Mouse (Mus musculus) intestine, embryonic 16.5 days (tissue): Measurements from ENCODE around the gene Foxo1. TPM values are rescaled to one million over a fixed set of nuclear protein-coding genes. Genes with fewer than 3 reads are reported as not detected.

Experiments
- ATAC-seq: fragments of 200-750 bp; cut with Nextera tagmentation; 2 replicates; pipeline ENCODE4 v1.8.0; 2017; ENCODE audit warnings: moderate TSS enrichment, moderate library complexity
- H3K27ac ChIP-seq: fragments of 300-500 bp; sonication (generic); 2 replicates; pipeline ENCODE4 v1.5.1; 2014; ENCODE audit warnings: mild to moderate bottlenecking, low read length
- H3K27me3 ChIP-seq: fragments of 300-500 bp; sonication (generic); replicated peaks from 2 replicates; pipeline ENCODE4 v1.6.1; 2014; ENCODE audit warnings: low read length, control low read depth, mixed read lengths; ENCODE audit not compliant: control insufficient read depth, insufficient read depth
- H3K36me3 ChIP-seq: fragments of 300-500 bp; sonication (generic); 2 replicates; pipeline ENCODE4 v1.6.1; 2014; ENCODE audit warnings: low read length, control low read depth; ENCODE audit not compliant: control insufficient read depth, insufficient read depth
- H3K4me1 ChIP-seq: fragments of 300-500 bp; sonication (generic); 2 replicates; pipeline ENCODE4 v1.6.1; 2014; ENCODE audit warnings: low read length, control low read depth, mixed read lengths; ENCODE audit not compliant: control insufficient read depth, insufficient read depth
- H3K4me2 ChIP-seq: fragments of 300-500 bp; sonication (generic); 2 replicates; pipeline ENCODE4 v1.6.1; 2014; ENCODE audit warnings: low read depth, low read length, control low read depth
- H3K4me3 ChIP-seq: fragments of 300-500 bp; sonication (generic); 2 replicates; pipeline ENCODE4 v1.5.1; 2014; ENCODE audit warnings: mild to moderate bottlenecking, low read length
- H3K9ac ChIP-seq: fragments of 300-500 bp; sonication (generic); 2 replicates; pipeline ENCODE4 v1.6.1; 2014; ENCODE audit warnings: low read depth, low read length
- H3K9me3 ChIP-seq: fragments of 300-500 bp; sonication (generic); 2 replicates; pipeline ENCODE4 v1.6.1; 2016; ENCODE audit warnings: low read length, control low read depth; ENCODE audit not compliant: control insufficient read depth
- WGBS: fragments of 180-500 bp; shearing (Covaris S2); extraction: QIAGEN DNeasy Blood & Tissue Kit; methylation state at CpG from one replicate; pipeline ENCODE4 v1.1.7; 2014; 5-methylcytosine and 5-hydroxymethylcytosine counted together
- polyA plus RNA-seq: library from polyadenylated mRNA; unstranded; fragments of >200 nt; fragmentation: Nextera tagmentation; extraction: Ambion mirVana; gene quantifications from 2 replicates; pipeline ENCODE4 v1.2.1, GENCODE M21; 2015

Foxo1 gene
- polyA plus RNA-seq, 1 experiment from 2014 or later: 3.5 TPM

- no peak for ATAC-seq
- no peaks in the 10 kb centered on the region for H3K9me3 ChIP-seq
- no peak overlapping the region for H3K9ac ChIP-seq
- H3K27me3 ChIP-seq: no peaks in the 10 kb centered on the region
- H3K27ac ChIP-seq: no peak overlapping the region
- peak overlapping the region; percentile 94 for H3K4me2 ChIP-seq
- peaks cover 8% of the 10 kb centered on the region; the same call in 1 of the 2 replicates for H3K4me1 ChIP-seq
- peak overlapping the region; percentile 96 for H3K4me3 ChIP-seq
- WGBS: 14% methylated on average over 17 of the region's 17 CpGs
- no peaks in the 10 kb centered on the region for H3K36me3 ChIP-seq
Measured at GRCm38 (mm10) chr3:52266606-52267160, 1.5 kb upstream of the Foxo1 start.

DNA sequence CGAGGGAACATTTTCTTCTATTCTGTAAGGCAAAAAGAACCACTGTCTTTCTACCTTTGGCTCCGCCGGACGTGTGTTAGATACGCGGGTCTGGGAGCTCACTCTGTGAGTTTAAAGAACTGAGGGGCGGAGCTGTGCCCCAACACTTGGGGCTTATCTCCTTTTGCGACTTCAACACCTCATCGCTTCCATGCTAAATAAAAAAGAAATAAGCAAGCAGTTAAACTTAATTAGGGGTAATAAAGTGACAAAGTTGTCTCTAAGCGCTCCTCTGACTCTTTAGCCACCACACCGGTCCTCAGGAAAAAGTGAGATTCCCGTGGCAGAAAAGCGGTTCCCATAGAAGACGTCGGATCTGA is 864 bp upstream of the Foxo1 start:
- Histone ChIP-seq H3K9me3 (no peaks in the 10 kb centered on the region), H3K27ac (peak overlapping the region; percentile 51), H3K4me2 (peak overlapping the region; percentile 94), H3K4me1 (peaks cover 8% of the 10 kb centered on the region; the same call in 1 of the 2 replicates), H3K27me3 (no peaks in the 10 kb centered on the region), H3K36me3 (no peaks in the 10 kb centered on the region), H3K4me3 (peak overlapping the region; percentile 96), H3K9ac (peak overlapping the region; percentile 77)
- ATAC-seq: no peak
- WGBS: 2% methylated on average over 15 of the region's 15 CpGs

DNA sequence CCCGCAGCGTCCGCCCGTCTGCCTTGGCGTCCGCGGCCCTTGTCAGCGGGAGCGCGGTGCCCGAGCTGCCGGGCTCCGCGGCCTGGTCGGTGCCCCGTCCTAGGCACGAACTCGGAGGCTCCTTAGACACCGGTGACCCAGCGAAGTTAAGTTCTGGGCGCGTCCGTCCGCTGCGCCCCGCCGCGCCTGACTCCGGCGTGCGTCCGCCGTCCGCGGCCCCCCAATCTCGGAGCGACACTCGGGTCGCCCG is 276 bp downstream of the Foxo1 start:
- Histone ChIP-seq H3K9ac (peak overlapping the region; percentile 89), H3K4me1 (peaks cover 8% of the 10 kb centered on the region; the same call in 1 of the 2 replicates), H3K4me3 (peak overlapping the region; percentile 96), H3K27ac (peak overlapping the region; percentile 96), H3K9me3 (no peaks in the 10 kb centered on the region), H3K27me3 (no peaks in the 10 kb centered on the region), H3K36me3 (no peaks in the 10 kb centered on the region), H3K4me2 (peak overlapping the region; percentile 88)
- WGBS: under 1% methylated on average over 40 of the region's 40 CpGs
- peak; percentile 42; the same call in 1 of the 2 replicates for ATAC-seq

DNA sequence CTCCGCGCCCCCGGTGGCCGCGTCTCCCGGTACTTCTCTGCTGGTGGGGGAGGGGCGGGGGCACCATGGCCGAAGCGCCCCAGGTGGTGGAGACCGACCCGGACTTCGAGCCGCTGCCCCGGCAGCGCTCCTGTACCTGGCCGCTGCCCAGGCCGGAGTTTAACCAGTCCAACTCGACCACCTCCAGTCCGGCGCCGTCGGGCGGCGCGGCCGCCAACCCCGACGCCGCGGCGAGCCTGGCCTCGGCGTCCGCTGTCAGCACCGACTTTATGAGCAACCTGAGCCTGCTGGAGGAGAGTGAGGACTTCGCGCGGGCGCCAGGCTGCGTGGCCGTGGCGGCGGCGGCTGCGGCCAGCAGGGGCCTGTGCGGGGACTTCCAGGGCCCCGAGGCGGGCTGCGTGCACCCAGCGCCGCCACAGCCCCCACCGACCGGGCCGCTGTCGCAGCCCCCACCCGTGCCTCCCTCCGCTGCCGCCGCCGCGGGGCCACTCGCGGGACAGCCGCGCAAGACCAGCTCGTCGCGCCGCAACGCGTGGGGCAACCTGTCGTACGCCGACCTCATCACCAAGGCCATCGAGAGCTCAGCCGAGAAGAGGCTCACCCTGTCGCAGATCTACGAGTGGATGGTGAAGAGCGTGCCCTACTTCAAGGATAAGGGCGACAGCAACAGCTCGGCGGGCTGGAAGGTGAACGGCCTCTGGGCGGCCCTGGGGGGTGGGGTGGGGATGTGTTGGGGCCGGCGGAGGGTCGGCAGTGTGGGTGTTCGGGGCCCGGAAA is 789 bp downstream of the Foxo1 start:
- Histone ChIP-seq H3K27ac (peak overlapping the region; percentile 96), H3K9me3 (no peaks in the 10 kb centered on the region), H3K4me1 (peaks cover 8% of the 10 kb centered on the region; the same call in 1 of the 2 replicates), H3K4me2 (peak overlapping the region; percentile 88), H3K9ac (peak overlapping the region; percentile 89), H3K36me3 (no peaks in the 10 kb centered on the region), H3K4me3 (peak overlapping the region; percentile 96), H3K27me3 (no peaks in the 10 kb centered on the region)
- peak; percentile 45 for ATAC-seq
- under 1% methylated on average over 77 of the region's 89 CpGs for WGBS

- H3K36me3 ChIP-seq: no peaks in the 10 kb centered on the region
- peaks cover 15% of the 10 kb centered on the region for H3K4me1 ChIP-seq
- H3K9ac ChIP-seq: peak overlapping the region; percentile 89
- H3K27ac ChIP-seq: peak overlapping the region; percentile 96
- peak; percentile 77 for ATAC-seq
- no peaks in the 10 kb centered on the region for H3K27me3 ChIP-seq
- no peaks in the 10 kb centered on the region for H3K9me3 ChIP-seq
- peak overlapping the region; percentile 88 for H3K4me2 ChIP-seq
- WGBS: under 1% methylated on average over 55 of the region's 55 CpGs
- peak overlapping the region; percentile 96 for H3K4me3 ChIP-seq
Measured at GRCm38 (mm10) chr3:52269514-52270351, 1.6 kb downstream of the Foxo1 start.

DNA sequence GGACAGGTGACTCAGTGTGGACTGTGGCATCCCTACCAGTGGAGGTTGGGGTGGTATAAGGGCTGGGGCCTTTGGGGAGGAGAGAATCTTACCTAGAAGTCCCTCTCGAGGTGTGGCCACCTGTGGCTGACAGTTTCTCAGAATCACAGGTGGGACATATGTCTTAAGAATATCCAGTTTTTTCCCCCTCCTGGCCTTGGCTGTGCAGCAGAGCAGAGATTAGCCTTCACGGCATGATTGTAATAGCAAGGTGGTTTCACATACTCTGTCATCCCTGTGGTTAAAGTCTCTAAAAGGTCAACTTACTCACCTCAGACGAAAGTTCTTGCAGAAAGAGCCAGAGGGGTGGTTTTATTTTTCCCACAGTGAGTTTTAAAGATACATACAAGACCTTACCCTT is 2.4 kb downstream of the Foxo1 start:
- WGBS: 25% methylated on average over 3 of the region's 3 CpGs
- H3K4me3 ChIP-seq: peak overlapping the region; percentile 96
- peak; percentile 10; the same call in 1 of the 2 replicates for ATAC-seq
- peak overlapping the region; percentile 89 for H3K9ac ChIP-seq
- no peaks in the 10 kb centered on the region for H3K36me3 ChIP-seq
- no peaks in the 10 kb centered on the region for H3K27me3 ChIP-seq
- no peaks in the 10 kb centered on the region for H3K9me3 ChIP-seq
- peak overlapping the region; percentile 96; the same call in 1 of the 2 replicates for H3K27ac ChIP-seq
- H3K4me1 ChIP-seq: peaks cover 15% of the 10 kb centered on the region
- H3K4me2 ChIP-seq: peak overlapping the region; percentile 88

GRCm38 (mm10) chr3:52271376-52271775 is 3.2 kb downstream of the Foxo1 start:
- Histone ChIP-seq H3K27me3 (no peaks in the 10 kb centered on the region), H3K27ac (no peak overlapping the region), H3K4me3 (peak overlapping the region; percentile 12; the same call in 1 of the 2 replicates), H3K4me2 (no peak overlapping the region; the same call in 1 of the 2 replicates), H3K36me3 (no peaks in the 10 kb centered on the region), H3K4me1 (peaks cover 15% of the 10 kb centered on the region), H3K9me3 (no peaks in the 10 kb centered on the region), H3K9ac (no peak overlapping the region)
- no peak for ATAC-seq
- WGBS: 60% methylated on average over 5 of the region's 5 CpGs

DNA sequence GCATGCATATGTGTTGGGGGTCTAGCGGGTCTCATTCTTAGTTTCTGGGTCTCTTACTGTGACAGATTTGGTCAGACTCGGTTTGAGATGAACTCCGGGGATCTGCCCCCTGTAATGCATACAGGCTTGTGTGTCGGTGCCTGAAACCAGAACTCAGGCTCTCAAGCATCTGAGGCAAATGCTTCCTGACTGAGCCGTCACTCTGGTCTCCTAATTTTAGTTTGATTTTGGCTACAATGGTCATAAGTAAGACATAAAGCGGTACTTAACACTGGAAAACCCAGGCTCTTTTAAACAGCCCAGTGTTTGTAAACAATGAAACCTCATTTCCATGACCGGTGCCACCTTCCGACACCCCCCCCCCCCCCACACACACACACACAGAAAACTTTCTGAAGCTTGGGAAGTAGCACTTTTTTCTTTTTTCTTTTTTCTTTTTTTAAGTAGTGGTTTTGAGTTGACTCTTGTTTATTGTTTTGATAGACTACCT is 4.3 kb downstream of the Foxo1 start:
- no peak for ATAC-seq
- Histone ChIP-seq H3K4me1 (peaks cover 15% of the 10 kb centered on the region), H3K36me3 (no peaks in the 10 kb centered on the region), H3K9ac (no peak overlapping the region), H3K27me3 (no peaks in the 10 kb centered on the region), H3K4me2 (no peak overlapping the region), H3K4me3 (no peak overlapping the region), H3K27ac (no peak overlapping the region), H3K9me3 (no peaks in the 10 kb centered on the region)
- 64% methylated on average over 8 of the region's 8 CpGs for WGBS

GRCm38 (mm10) chr3:52274475-52274874 is 6.3 kb downstream of the Foxo1 start:
- no peak overlapping the region for H3K9ac ChIP-seq
- H3K36me3 ChIP-seq: no peaks in the 10 kb centered on the region
- H3K9me3 ChIP-seq: no peaks in the 10 kb centered on the region
- peaks cover 15% of the 10 kb centered on the region for H3K4me1 ChIP-seq
- H3K4me3 ChIP-seq: no peak overlapping the region
- no peak for ATAC-seq
- no peaks in the 10 kb centered on the region for H3K27me3 ChIP-seq
- H3K27ac ChIP-seq: no peak overlapping the region
- no peak overlapping the region for H3K4me2 ChIP-seq
